In genomic region chr16:32563056-32563793, GRCm38 (mm10) we compare ENCODE assay signal across 21 mouse cellular contexts. TPM values are rescaled to one million over a fixed set of nuclear protein-coding genes. Genes with fewer than 3 reads are reported as not detected.
DNase-seq lines count a peak whose midpoint lies in the region; ATAC-seq and TF ChIP-seq lines count a peak whose summit lies in the region.
"Had no signal": no experiment of that assay in that cellular context is flagged by ENCODE, and none has a peak within 500 bp of the region (broad histone marks: within the 10 kb centered on the region; RNA-seq: fewer than 3 reads in every experiment).

No protein-coding gene starts in this region.

- H3K36me3 ChIP-seq in lung, postnatal 0 days (ENCODE audit: insufficient read depth, low read length), result no peaks in the 10 kb centered on the region
- no peaks in the 10 kb centered on the region for H3K36me3 ChIP-seq in intestine, postnatal 0 days (ENCODE audit: control insufficient read depth, insufficient read depth)
- no peaks in the 10 kb centered on the region for H3K36me3 ChIP-seq in stomach, embryonic 15.5 days
- H3K36me3 ChIP-seq: embryonic facial prominence, embryonic 15.5 days; forebrain, embryonic 10.5 days; heart, embryonic 13.5 days had no signal

- intact Hi-C loops in left cerebral cortex, postnatal 4 days (cut with DNase I), result no loop called here

- H3K4me3 ChIP-seq in lung, postnatal 0 days (ENCODE audit: low read depth, low read length), result no peak overlapping the region
- no peak overlapping the region for H3K4me3 ChIP-seq in intestine, postnatal 0 days (ENCODE audit: low read depth, low read length)
- no peak overlapping the region for H3K4me3 ChIP-seq in stomach, embryonic 15.5 days (replicated peaks)
- H3K4me3 ChIP-seq: embryonic facial prominence, embryonic 15.5 days; forebrain, embryonic 10.5 days; heart, embryonic 13.5 days had no signal

- H3K4me2 ChIP-seq in lung, postnatal 0 days (replicated peaks; ENCODE audit: low read depth, low read length), result no peak overlapping the region
- no peak overlapping the region for H3K4me2 ChIP-seq in intestine, postnatal 0 days (replicated peaks; ENCODE audit: low read depth)
- H3K4me2 ChIP-seq in stomach, embryonic 15.5 days, result no peak overlapping the region
- H3K4me2 ChIP-seq: embryonic facial prominence, embryonic 15.5 days; heart, embryonic 13.5 days; hindbrain, embryonic 14.5 days had no signal

- H3K9me3 ChIP-seq in lung, postnatal 0 days (ENCODE audit: low read length), result no peaks in the 10 kb centered on the region
- no peaks in the 10 kb centered on the region for H3K9me3 ChIP-seq in intestine, postnatal 0 days (ENCODE audit: control insufficient read depth)
- no peaks in the 10 kb centered on the region for H3K9me3 ChIP-seq in stomach, embryonic 15.5 days
- H3K9me3 ChIP-seq: embryonic facial prominence, embryonic 15.5 days; heart, embryonic 13.5 days had no signal

- no peak for TF ChIP-seq EP300 in lung, postnatal 0 days (IDR thresholded peaks at IDR 0.05)

- H3K27ac ChIP-seq in lung, postnatal 0 days (ENCODE audit: low read length), result no peak overlapping the region
- peak overlapping the region; percentile 57; the same call in 1 of the 2 replicates for H3K27ac ChIP-seq in intestine, postnatal 0 days (ENCODE audit: low read depth, low read length)
- H3K27ac ChIP-seq in stomach, embryonic 15.5 days, result peak overlapping the region; percentile 37; the same call in 1 of the 2 replicates
- H3K27ac ChIP-seq: embryonic facial prominence, embryonic 15.5 days; forebrain, embryonic 10.5 days; heart, embryonic 13.5 days; hindbrain, embryonic 14.5 days had no signal

- DNase-seq in lung, postnatal 0 days (ENCODE audit: low spot score), result peak; percentile 44
- no peak for DNase-seq in lung, postnatal 36 days
- DNase-seq in left cerebral cortex, postnatal 4 days, result no peak
- no peak for DNase-seq in frontal cortex, postnatal 36 days (ENCODE audit: low spot score in 2 of 2)
- DNase-seq in ovary, postnatal 10 days (ENCODE audit: low spot score), result no peak
- DNase-seq: cerebellum, adult 2 months; cerebellum, postnatal 36 days; forebrain, postnatal 0 days; heart, adult 11 months; heart, postnatal 36 days; kidney, adult 11 months; lung, adult 18-20 months; retina, postnatal 1 day; right cerebral cortex, postnatal 4 days; thymus, adult 2 months had no signal

- 63% methylated on average over 5 of the region's 5 CpGs for WGBS in lung, postnatal 0 days
- WGBS in intestine, postnatal 0 days, result 39% methylated on average over 5 of the region's 5 CpGs
- WGBS in stomach, embryonic 15.5 days, result 61% methylated on average over 5 of the region's 5 CpGs

- TF ChIP-seq CTCF in lung, postnatal 0 days (IDR thresholded peaks at IDR 0.05), result no peak
- peak; percentile 33 for TF ChIP-seq CTCF in intestine, postnatal 0 days (IDR thresholded peaks at IDR 0.05; ENCODE audit: low read depth)

- no peak for ATAC-seq in lung, postnatal 0 days
- ATAC-seq in intestine, postnatal 0 days, result peak; percentile 95
- ATAC-seq in stomach, embryonic 15.5 days (ENCODE audit: insufficient read depth, low FRiP score, low read depth), result peak; percentile 60; the same call in 1 of the 2 replicates
- ATAC-seq: forebrain, postnatal 0 days had no signal

- no peaks in the 10 kb centered on the region for H3K4me1 ChIP-seq in lung, postnatal 0 days (ENCODE audit: insufficient read depth, low read depth, low read length)
- H3K4me1 ChIP-seq in intestine, postnatal 0 days (replicated peaks; ENCODE audit: control insufficient read depth, insufficient read depth, low read length), result 0 out of 2 replicates have a peak, but pooled peaks cover 2% of the 10 kb centered on the region
- H3K4me1 ChIP-seq in stomach, embryonic 15.5 days, result no peaks in the 10 kb centered on the region
- H3K4me1 ChIP-seq: embryonic facial prominence, embryonic 15.5 days had no signal

- H3K9ac ChIP-seq in lung, postnatal 0 days (replicated peaks; ENCODE audit: low read depth), result no peak overlapping the region
- no peak overlapping the region for H3K9ac ChIP-seq in intestine, postnatal 0 days (ENCODE audit: low read depth, low read length)
- no peak overlapping the region for H3K9ac ChIP-seq in stomach, embryonic 15.5 days
- H3K9ac ChIP-seq: embryonic facial prominence, embryonic 15.5 days; forebrain, postnatal 0 days; heart, embryonic 13.5 days; hindbrain, embryonic 14.5 days had no signal

- no peaks in the 10 kb centered on the region for H3K27me3 ChIP-seq in lung, postnatal 0 days (replicated peaks; ENCODE audit: insufficient read depth, low read length)
- no peaks in the 10 kb centered on the region for H3K27me3 ChIP-seq in intestine, postnatal 0 days (replicated peaks; ENCODE audit: control insufficient read depth, insufficient read depth, low read length)
- no peaks in the 10 kb centered on the region for H3K27me3 ChIP-seq in stomach, embryonic 15.5 days (replicated peaks)
- H3K27me3 ChIP-seq: embryonic facial prominence, embryonic 15.5 days; heart, embryonic 13.5 days had no signal

RNA-seq across cellular contexts. Expression of gene Tfrc, which starts 45.5 kb away (rescaled TPM):
- polyA plus RNA-seq in lung, postnatal 0 days (2015; fragmentation: Nextera tagmentation; extraction: Ambion mirVana), result 14.6 and 16.0 TPM in 2 replicates
- polyA plus RNA-seq in intestine, postnatal 0 days (2015; fragmentation: Nextera tagmentation; extraction: Ambion mirVana), result 23.1 and 23.7 TPM in 2 replicates
- 68.8 and 74.5 TPM in 2 replicates for polyA plus RNA-seq in stomach, embryonic 15.5 days (2015; fragmentation: Nextera tagmentation; extraction: Ambion mirVana)
- 10 to 100 TPM; 77.2 to 90.3 TPM for total RNA-seq in left cerebral cortex, postnatal 4 days (2021)
